Mouse (Mus musculus) liver, embryonic 13.5 days (tissue): ENCODE measurements around the gene Gm20815. TPM values are rescaled to one million over a fixed set of nuclear protein-coding genes. Genes with fewer than 3 reads are reported as not detected.
"Not testable (repeated sequence)": the region's sequence is repeated elsewhere in the genome, so short reads cannot be mapped to it uniquely, and the experiment has no call there.

Experiments used
- ATAC-seq: fragments of 200-750 bp; cut with Nextera tagmentation; 2 replicates; pipeline ENCODE4 v1.8.0; 2017; ENCODE audit warnings: low read depth, mild to moderate bottlenecking, moderate number of reproducible peaks, moderate library complexity
- DNase-seq: peaks from one replicate; pipeline ENCODE4 v3.0.0; 2022
- H3K27ac ChIP-seq: fragments of 300-500 bp; sonication (generic); 2 replicates; pipeline ENCODE4 v1.5.1; 2015; ENCODE audit warnings: moderate library complexity, mild to moderate bottlenecking, inconsistent platforms
- H3K27me3 ChIP-seq: fragments of 300-500 bp; sonication (generic); 2 replicates; pipeline ENCODE4 v1.6.1; 2015; ENCODE audit warnings: mild to moderate bottlenecking, inconsistent platforms
- H3K36me3 ChIP-seq: fragments of 300-500 bp; sonication (generic); 2 replicates; pipeline ENCODE4 v1.6.1; 2015; ENCODE audit warnings: mild to moderate bottlenecking, inconsistent platforms
- H3K4me1 ChIP-seq: fragments of 300-500 bp; sonication (generic); replicated peaks from 2 replicates; pipeline ENCODE4 v1.6.1; 2015; ENCODE audit warnings: inconsistent platforms
- H3K4me2 ChIP-seq: fragments of 300-500 bp; sonication (generic); 2 replicates; pipeline ENCODE4 v1.6.1; 2015; ENCODE audit warnings: inconsistent platforms, mild to moderate bottlenecking, moderate library complexity
- H3K4me3 ChIP-seq: fragments of 300-500 bp; sonication (generic); replicated peaks from 2 replicates; pipeline ENCODE4 v1.5.1; 2015; ENCODE audit warnings: mild to moderate bottlenecking, inconsistent platforms
- H3K9ac ChIP-seq: fragments of 300-500 bp; sonication (generic); 2 replicates; pipeline ENCODE4 v1.6.1; 2015; ENCODE audit warnings: mild to moderate bottlenecking, inconsistent platforms
- H3K9me3 ChIP-seq: fragments of 300-500 bp; sonication (generic); replicated peaks from 2 replicates; pipeline ENCODE4 v1.6.1; 2016; ENCODE audit warnings: inconsistent platforms
- WGBS: fragments of 180-500 bp; shearing (Covaris S2); methylation state at CpG from one replicate; pipeline ENCODE4 v1.1.7; 2015; ENCODE audit not compliant: insufficient replicate concordance; 5-methylcytosine and 5-hydroxymethylcytosine counted together
- polyA plus RNA-seq: library from polyadenylated mRNA; unstranded; fragments of >200 nt; fragmentation: Nextera tagmentation; extraction: Ambion mirVana; gene quantifications from 2 replicates; pipeline ENCODE4 v1.2.1, GENCODE M21; 2015

Gene Gm20815
- not detected in 2 replicates for polyA plus RNA-seq

DNA sequence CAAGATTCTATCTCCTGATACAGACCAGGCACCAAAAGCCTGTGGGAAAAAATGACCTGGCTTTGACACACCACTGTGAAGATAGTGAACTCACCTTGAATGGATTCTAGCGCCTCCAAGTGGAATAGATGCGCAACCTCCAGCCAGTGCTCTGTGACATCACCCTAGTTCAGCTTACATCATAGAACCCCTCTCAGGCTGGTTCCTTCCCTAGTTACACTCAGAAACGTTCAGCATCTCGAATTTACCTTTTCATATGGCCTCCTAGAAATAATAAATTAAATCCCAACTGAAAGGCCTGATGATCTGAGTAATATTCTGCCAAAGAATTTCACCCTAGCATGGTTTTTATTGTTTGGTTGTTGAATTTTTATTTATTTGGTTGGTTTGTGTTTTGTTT is at the start of gene Gm20815:
Gm20815 (minus strand) TSS at position 101 of the 400 bp plus-strand sequence.
- not testable (repeated sequence) for H3K4me2 ChIP-seq, H3K27me3 ChIP-seq, H3K27ac ChIP-seq, H3K4me1 ChIP-seq, DNase-seq, ATAC-seq, H3K9ac ChIP-seq, H3K36me3 ChIP-seq, H3K4me3 ChIP-seq, H3K9me3 ChIP-seq
- no CpG with 5 or more reads among the region's 4 CpGs for WGBS
